Mouse (Mus musculus) bone marrow macrophage, adult 2 months (primary cell): ENCODE measurements around the gene Pdxp. TPM values are rescaled to one million over a fixed set of nuclear protein-coding genes. Genes with fewer than 3 reads are reported as not detected.

ENCODE experiments used
- H3K27ac ChIP-seq: 2 replicates; pipeline ENCODE4 v1.5.1; 2012; ENCODE audit warnings: low read depth, low read length; ENCODE audit not compliant: insufficient read depth
- H3K4me1 ChIP-seq: 2 replicates; pipeline ENCODE4 v1.6.1; 2012; ENCODE audit warnings: low read length; ENCODE audit not compliant: control insufficient read depth, insufficient read depth
- H3K4me3 ChIP-seq: 2 replicates; pipeline ENCODE4 v1.5.1; 2012; ENCODE audit warnings: mild to moderate bottlenecking, low read length, moderate library complexity; ENCODE audit not compliant: insufficient read depth
- CTCF ChIP-seq: IDR thresholded peaks from 2 replicates; pipeline ENCODE4 v1.5.1; 2012; ENCODE audit warnings: low read depth, mild to moderate bottlenecking, low read length, moderate library complexity
- POLR2A ChIP-seq: IDR thresholded peaks from 2 replicates; pipeline ENCODE4 v1.6.1; 2012; ENCODE audit warnings: mild to moderate bottlenecking, low read depth, low read length, borderline replicate concordance
- polyA plus RNA-seq: library from polyadenylated mRNA; stranded (reverse); fragments of >200 nt; gene quantifications from 2 replicates; pipeline ENCODE4 v1.2.4, GENCODE M21; 2012; ENCODE audit not compliant: missing spikeins, insufficient read depth, insufficient read length

The Pdxp gene
- polyA plus RNA-seq, 1 experiment = 2.3 TPM

- H3K27ac ChIP-seq = no peak overlapping the region
- peaks cover 17% of the 10 kb centered on the region for H3K4me1 ChIP-seq
- no peak overlapping the region for H3K4me3 ChIP-seq
- TF ChIP-seq POLR2A (no peak), CTCF (no peak)
Measured at GRCm38 (mm10) chr15:78925129-78925528, 11.4 kb downstream of the Pdxp start.

- peak within 1 kb of the TSS; percentile 93 for H3K27ac ChIP-seq
- peak within 1 kb of the TSS; percentile 87 for H3K4me3 ChIP-seq
- H3K4me1 ChIP-seq = peaks cover 17% of the 10 kb centered on the region
- TF ChIP-seq POLR2A (peak; percentile 98), CTCF (no peak)
Measured at GRCm38 (mm10) chr15:78926021-78926919, 12.6 kb downstream of the Pdxp start, which contains the start of gene Lgals1. TSS of gene Lgals1 (plus strand) at chr15:78926725.

- TF ChIP-seq POLR2A (no peak), CTCF (no peak)
- H3K27ac ChIP-seq = peak overlapping the region; percentile 93
- H3K4me1 ChIP-seq = peaks cover 17% of the 10 kb centered on the region
- peak overlapping the region; percentile 87 for H3K4me3 ChIP-seq
Measured at GRCm38 (mm10) chr15:78927021-78927787, 13.5 kb downstream of the Pdxp start.

- Histone ChIP-seq H3K4me1 (peaks cover 17% of the 10 kb centered on the region), H3K4me3 (peak overlapping the region; percentile 87), H3K27ac (peak overlapping the region; percentile 93)
- TF ChIP-seq CTCF (no peak), POLR2A (0 out of 2 replicates have a peak, but pooled peaks have one; percentile 37)
Measured at GRCm38 (mm10) chr15:78927788-78928457, 14.2 kb downstream of the Pdxp start.

- TF ChIP-seq POLR2A = no peak
- TF ChIP-seq CTCF = no peak
- Histone ChIP-seq H3K4me3 (peak overlapping the region; percentile 47), H3K27ac (peak overlapping the region; percentile 85), H3K4me1 (peaks cover 17% of the 10 kb centered on the region)
Measured at GRCm38 (mm10) chr15:78928539-78928938, 14.8 kb downstream of the Pdxp start.

- Histone ChIP-seq H3K27ac (no peak overlapping the region), H3K4me1 (peaks cover 15% of the 10 kb centered on the region), H3K4me3 (no peak overlapping the region)
- TF ChIP-seq POLR2A (no peak), CTCF (no peak)
Measured at GRCm38 (mm10) chr15:78930192-78930706, 16.5 kb downstream of the Pdxp start.

GRCm38 (mm10) chr15:78930801-78931426 lies 17.2 kb downstream of the Pdxp start:
- no peak for TF ChIP-seq POLR2A
- no peak for TF ChIP-seq CTCF
- Histone ChIP-seq H3K27ac (no peak overlapping the region), H3K4me1 (peaks cover 10% of the 10 kb centered on the region), H3K4me3 (no peak overlapping the region)

GRCm38 (mm10) chr15:78931577-78931976 lies 17.9 kb downstream of the Pdxp start:
- Histone ChIP-seq H3K4me3 (no peak overlapping the region), H3K4me1 (peaks cover 11% of the 10 kb centered on the region), H3K27ac (no peak overlapping the region)
- TF ChIP-seq CTCF (peak; percentile 53; the same call in 1 of the 2 replicates), POLR2A (no peak)

- H3K4me3 ChIP-seq = peak within 1 kb of the TSS; percentile 78
- peak within 1 kb of the TSS; percentile 88 for H3K27ac ChIP-seq
- no peak for TF ChIP-seq CTCF
- 0 out of 2 replicates have a peak, but pooled peaks have one; percentile 66 for TF ChIP-seq POLR2A
- H3K4me1 ChIP-seq = peaks cover 7% of the 10 kb centered on the region
Measured at GRCm38 (mm10) chr15:78934784-78935320, 21.1 kb downstream of the Pdxp start, which contains the start of gene Nol12. TSS of gene Nol12 (plus strand) at chr15:78934933.
